Mouse (Mus musculus) intestine, embryonic 15.5 days (tissue): ENCODE results near the gene Gstt2. TPM values are rescaled to one million over a fixed set of nuclear protein-coding genes. Genes with fewer than 3 reads are reported as not detected.
"Not testable (repeated sequence)": the region's sequence is repeated elsewhere in the genome, so short reads cannot be mapped to it uniquely, and the experiment has no call there.

Experiments
- ATAC-seq: fragments of 200-750 bp; cut with Nextera tagmentation; 2 replicates; pipeline ENCODE4 v1.8.0; 2017; ENCODE audit warnings: moderate TSS enrichment, moderate library complexity
- H3K27ac ChIP-seq: fragments of 300-500 bp; sonication (generic); 2 replicates; pipeline ENCODE4 v1.5.1; 2015; ENCODE audit warnings: mild to moderate bottlenecking, inconsistent platforms
- H3K27me3 ChIP-seq: fragments of 300-500 bp; sonication (generic); replicated peaks from 2 replicates; pipeline ENCODE4 v1.6.1; 2015; ENCODE audit warnings: inconsistent platforms
- H3K36me3 ChIP-seq: fragments of 300-500 bp; sonication (generic); 2 replicates; pipeline ENCODE4 v1.6.1; 2015; ENCODE audit warnings: inconsistent platforms
- H3K4me1 ChIP-seq: fragments of 300-500 bp; sonication (generic); replicated peaks from 2 replicates; pipeline ENCODE4 v1.6.1; 2015; ENCODE audit warnings: inconsistent platforms
- H3K4me2 ChIP-seq: fragments of 300-500 bp; sonication (generic); replicated peaks from 2 replicates; pipeline ENCODE4 v1.6.1; 2015; ENCODE audit warnings: mild to moderate bottlenecking, inconsistent platforms
- H3K4me3 ChIP-seq: fragments of 300-500 bp; sonication (generic); replicated peaks from 2 replicates; pipeline ENCODE4 v1.5.1; 2015; ENCODE audit warnings: inconsistent platforms
- H3K9ac ChIP-seq: fragments of 300-500 bp; sonication (generic); 2 replicates; pipeline ENCODE4 v1.6.1; 2015; ENCODE audit warnings: inconsistent platforms
- H3K9me3 ChIP-seq: fragments of 300-500 bp; sonication (generic); 2 replicates; pipeline ENCODE4 v1.6.1; 2016; ENCODE audit warnings: inconsistent platforms
- WGBS: fragments of 180-500 bp; shearing (Covaris S2); methylation state at CpG from one replicate; pipeline ENCODE4 v1.1.7; 2015; 5-methylcytosine and 5-hydroxymethylcytosine counted together
- polyA plus RNA-seq: library from polyadenylated mRNA; unstranded; fragments of >200 nt; fragmentation: Nextera tagmentation; extraction: Ambion mirVana; gene quantifications from 2 replicates; pipeline ENCODE4 v1.2.1, GENCODE M21; 2015

Gstt2 gene
- polyA plus RNA-seq, 1 experiment from 2014 or later: 57.5 TPM

GRCm38 (mm10) chr10:75872025-75872914 lies 35.0 kb upstream of the Gstt2 start:
- WGBS: 36% methylated on average over 10 of the region's 10 CpGs
- Histone ChIP-seq H3K4me1 (peaks cover 5% of the 10 kb centered on the region; the same call in 1 of the 2 replicates), H3K27me3 (no peaks in the 10 kb centered on the region), H3K9ac (0 out of 2 replicates have a peak overlapping the region, but pooled peaks have one; percentile 9), H3K4me3 (peak overlapping the region; percentile 32), H3K4me2 (peak overlapping the region; percentile 70), H3K36me3 (no peaks in the 10 kb centered on the region), H3K27ac (no peak overlapping the region), H3K9me3 (no peaks in the 10 kb centered on the region)
- ATAC-seq: no peak; the same call in 1 of the 2 replicates

- Histone ChIP-seq H3K9me3 (no peaks in the 10 kb centered on the region), H3K4me3 (no peak overlapping the region), H3K27me3 (no peaks in the 10 kb centered on the region), H3K36me3 (peaks cover 6% of the 10 kb centered on the region), H3K9ac (no peak overlapping the region), H3K4me2 (no peak overlapping the region), H3K4me1 (peaks cover 17% of the 10 kb centered on the region), H3K27ac (no peak overlapping the region)
- 78% methylated on average over 5 of the region's 5 CpGs for WGBS
- ATAC-seq: no peak
These were observed 24.4 kb upstream of the Gstt2 start for GRCm38 (mm10) chr10:75861587-75861986.

- WGBS: 43% methylated on average over 7 of the region's 7 CpGs
- H3K36me3 ChIP-seq: peaks cover 8% of the 10 kb centered on the region
- H3K27ac ChIP-seq: peak overlapping the region; percentile 95
- H3K27me3 ChIP-seq: no peaks in the 10 kb centered on the region
- no peak overlapping the region for H3K4me3 ChIP-seq
- H3K4me1 ChIP-seq: peaks cover 17% of the 10 kb centered on the region
- H3K9me3 ChIP-seq: no peaks in the 10 kb centered on the region
- H3K4me2 ChIP-seq: peak overlapping the region; percentile 72
- H3K9ac ChIP-seq: no peak overlapping the region
- no peak for ATAC-seq
These were observed 23.5 kb upstream of the Gstt2 start for GRCm38 (mm10) chr10:75860746-75861145.

- Histone ChIP-seq H3K4me3 (peak within 1 kb of the TSS; percentile 87), H3K4me2 (peak within 1 kb of the TSS; percentile 72), H3K4me1 (peaks cover 17% of the 10 kb centered on the region), H3K9ac (peak within 1 kb of the TSS; percentile 88), H3K27ac (peak within 1 kb of the TSS; percentile 95)
- not testable (repeated sequence) for H3K9me3 ChIP-seq, H3K36me3 ChIP-seq, H3K27me3 ChIP-seq
- peak; percentile 97 for ATAC-seq
- WGBS: under 1% methylated on average over 43 of the region's 46 CpGs
These were observed 22.7 kb upstream of the Gstt2 start, which contains the start of gene Mif for GRCm38 (mm10) chr10:75859786-75860470. Mif (minus strand) TSS chr10:75860240.

- Histone ChIP-seq H3K9me3 (no peaks in the 10 kb centered on the region), H3K27ac (peak overlapping the region; percentile 95; the same call in 1 of the 2 replicates), H3K27me3 (no peaks in the 10 kb centered on the region), H3K9ac (peak overlapping the region; percentile 88), H3K4me1 (peaks cover 17% of the 10 kb centered on the region), H3K4me2 (peak overlapping the region; percentile 72), H3K36me3 (peaks cover 8% of the 10 kb centered on the region), H3K4me3 (peak overlapping the region; percentile 87)
- peak; percentile 58 for ATAC-seq
- WGBS: 2% methylated on average over 27 of the region's 27 CpGs
These were observed 22.0 kb upstream of the Gstt2 start for GRCm38 (mm10) chr10:75859107-75859746.

- peaks cover 8% of the 10 kb centered on the region for H3K36me3 ChIP-seq
- H3K4me2 ChIP-seq: peak overlapping the region; percentile 3; the same call in 1 of the 2 replicates
- H3K27ac ChIP-seq: no peak overlapping the region
- no peaks in the 10 kb centered on the region for H3K9me3 ChIP-seq
- WGBS: 85% methylated on average over 4 of the region's 4 CpGs
- no peaks in the 10 kb centered on the region for H3K27me3 ChIP-seq
- H3K4me3 ChIP-seq: no peak overlapping the region
- H3K4me1 ChIP-seq: peaks cover 17% of the 10 kb centered on the region
- H3K9ac ChIP-seq: no peak overlapping the region
- ATAC-seq: no peak
These were observed 20.4 kb upstream of the Gstt2 start for GRCm38 (mm10) chr10:75857598-75857997.

- WGBS: 83% methylated on average over 3 of the region's 3 CpGs
- H3K36me3 ChIP-seq: peaks cover 8% of the 10 kb centered on the region
- H3K27me3 ChIP-seq: no peaks in the 10 kb centered on the region
- no peak overlapping the region for H3K4me3 ChIP-seq
- H3K27ac ChIP-seq: no peak overlapping the region
- no peak for ATAC-seq
- H3K9me3 ChIP-seq: no peaks in the 10 kb centered on the region
- peaks cover 24% of the 10 kb centered on the region for H3K4me1 ChIP-seq
- no peak overlapping the region for H3K9ac ChIP-seq
- no peak overlapping the region for H3K4me2 ChIP-seq
These were observed 19.8 kb upstream of the Gstt2 start for GRCm38 (mm10) chr10:75856976-75857375.

GRCm38 (mm10) chr10:75856155-75856907 lies 19.1 kb upstream of the Gstt2 start:
- no peak for ATAC-seq
- Histone ChIP-seq H3K4me3 (no peak overlapping the region), H3K4me1 (peaks cover 30% of the 10 kb centered on the region), H3K36me3 (peaks cover 8% of the 10 kb centered on the region), H3K27ac (no peak overlapping the region), H3K9ac (no peak overlapping the region), H3K27me3 (no peaks in the 10 kb centered on the region), H3K9me3 (no peaks in the 10 kb centered on the region), H3K4me2 (no peak overlapping the region)
- 77% methylated on average over 11 of the region's 11 CpGs for WGBS

GRCm38 (mm10) chr10:75855416-75855981 lies 18.3 kb upstream of the Gstt2 start:
- Histone ChIP-seq H3K9ac (no peak overlapping the region), H3K4me1 (peaks cover 31% of the 10 kb centered on the region), H3K9me3 (no peaks in the 10 kb centered on the region), H3K4me3 (no peak overlapping the region), H3K36me3 (peaks cover 8% of the 10 kb centered on the region), H3K4me2 (no peak overlapping the region), H3K27ac (no peak overlapping the region), H3K27me3 (no peaks in the 10 kb centered on the region)
- no peak for ATAC-seq
- 91% methylated on average over 15 of the region's 15 CpGs for WGBS

- no peaks in the 10 kb centered on the region for H3K9me3 ChIP-seq
- H3K4me1 ChIP-seq: peaks cover 31% of the 10 kb centered on the region
- no peak overlapping the region for H3K4me2 ChIP-seq
- ATAC-seq: no peak
- H3K9ac ChIP-seq: no peak overlapping the region
- H3K4me3 ChIP-seq: no peak overlapping the region
- no peaks in the 10 kb centered on the region for H3K27me3 ChIP-seq
- H3K36me3 ChIP-seq: peaks cover 8% of the 10 kb centered on the region
- WGBS: 82% methylated on average over 6 of the region's 6 CpGs
- no peak overlapping the region for H3K27ac ChIP-seq
These were observed 17.6 kb upstream of the Gstt2 start for GRCm38 (mm10) chr10:75854791-75855190.

- WGBS: 47% methylated on average over 5 of the region's 5 CpGs
- Histone ChIP-seq H3K9me3 (no peaks in the 10 kb centered on the region), H3K4me1 (peaks cover 31% of the 10 kb centered on the region), H3K4me2 (no peak overlapping the region), H3K27ac (no peak overlapping the region), H3K36me3 (peaks cover 8% of the 10 kb centered on the region), H3K9ac (no peak overlapping the region), H3K27me3 (no peaks in the 10 kb centered on the region), H3K4me3 (no peak overlapping the region)
- ATAC-seq: no peak
These were observed 16.9 kb upstream of the Gstt2 start for GRCm38 (mm10) chr10:75854096-75854495.
